Mouse (Mus musculus) gastrocnemius, postnatal 36 days (tissue): ENCODE measurements around the gene Dusp13. TPM values are rescaled to one million over a fixed set of nuclear protein-coding genes. Genes with fewer than 3 reads are reported as not detected.

Experiments used
- DNase-seq, 2 experiments: peaks; one replicate each; pipeline ENCODE4 v3.0.0; 2022
- intact Hi-C: fragments of 180-260 bp; cut with DNase I; formaldehyde crosslinking; loops from one replicate; pipeline ENCODE4 v1.15.1; 2025
- long read RNA-seq, 2 experiments: library from polyadenylated mRNA; stranded (forward); transcript quantifications; one replicate each; pipeline ENCODE4 v2.0.0; 2021
- total RNA-seq, 2 experiments: library from RNA; stranded (reverse); gene quantifications; 2 replicates each; pipeline ENCODE4 v1.2.3; 2021

Dusp13 gene
- 100 to 1,000 TPM; 163 to 164 TPM for total RNA-seq
- long read RNA-seq, experiment 1, transcript Dusp13-201 (8 exons, 1,745 nt) = major isoform, 73 of 211 reads
- long read RNA-seq, experiment 1, partial matches to known transcripts = 17 of 211 reads
- long read RNA-seq, experiment 1, other reads (novel, unspliced or antisense) = 116 of 211 reads
- long read RNA-seq, experiment 2, transcript Dusp13-201 (8 exons, 1,745 nt) = major isoform, 101 of 266 reads
- long read RNA-seq, experiment 2, transcript Dusp13-204 (3 exons, 976 nt) = minor isoform, 5 of 266 reads
- long read RNA-seq, experiment 2, partial matches to known transcripts = 79 of 266 reads
- long read RNA-seq, experiment 2, other reads (novel, unspliced or antisense) = 79 of 266 reads

DNA sequence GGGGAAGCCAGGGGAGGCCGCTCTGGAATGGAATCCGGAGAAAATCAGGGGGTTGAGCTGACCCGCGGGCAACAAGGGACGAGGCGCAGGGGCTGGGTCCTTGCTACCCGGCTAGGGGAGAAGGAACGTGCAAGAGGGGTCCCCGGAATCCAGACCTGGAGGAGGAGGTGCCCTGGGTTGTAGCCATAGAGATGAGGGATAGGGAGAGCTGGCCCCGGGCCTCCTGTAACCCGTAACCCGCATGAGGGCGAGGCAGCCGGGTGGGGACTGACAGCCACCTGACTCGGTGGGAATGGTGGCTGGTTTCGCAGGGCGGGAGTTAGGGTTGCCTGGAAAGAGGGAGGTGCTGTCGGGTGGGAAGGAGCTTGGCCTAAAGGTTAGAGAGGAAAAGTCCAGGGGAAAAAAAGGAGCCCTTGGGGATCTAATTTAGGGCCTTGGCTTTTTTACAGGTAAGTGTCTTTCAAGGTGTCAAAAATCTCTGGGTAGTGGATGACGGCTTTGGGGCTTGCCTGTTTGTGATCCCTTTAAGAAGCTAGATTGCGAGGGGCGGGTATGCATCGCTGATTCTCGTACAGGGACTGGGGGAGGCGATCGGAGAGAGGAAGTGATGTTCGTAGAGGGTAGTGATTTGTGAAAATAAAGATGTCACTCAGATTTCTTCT is at the start of gene Dusp13:
Dusp13 (minus strand) TSS at position 301 of the 662 bp plus-strand sequence.
- intact Hi-C loops = no loop called here
- peak; percentile 59 to 61 for DNase-seq

GRCm38 (mm10) chr14:21800641-21801040 is 49.7 kb upstream of the Dusp13 start:
- DNase-seq = no peak
- intact Hi-C loops = no loop called here

DNA sequence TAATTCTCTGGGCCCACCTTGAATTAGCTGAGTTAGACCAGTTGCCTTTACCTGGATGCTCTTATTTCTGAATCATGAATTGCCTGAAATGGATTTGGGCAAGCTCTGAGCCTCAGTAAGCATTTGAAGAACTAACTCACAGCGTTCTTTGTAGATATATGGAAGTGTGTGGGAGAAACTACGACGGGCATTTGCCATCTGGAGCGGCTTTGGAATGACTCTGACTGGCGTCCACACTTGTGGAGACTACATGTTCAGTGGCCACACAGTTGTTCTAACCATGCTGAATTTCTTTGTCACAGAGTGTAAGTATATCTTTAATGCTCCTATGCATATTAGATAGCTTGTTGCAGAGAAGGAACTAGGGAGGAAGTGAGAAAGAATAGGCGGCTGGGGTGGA is 41.3 kb upstream of the Dusp13 start:
- intact Hi-C loops = no loop called here

DNA sequence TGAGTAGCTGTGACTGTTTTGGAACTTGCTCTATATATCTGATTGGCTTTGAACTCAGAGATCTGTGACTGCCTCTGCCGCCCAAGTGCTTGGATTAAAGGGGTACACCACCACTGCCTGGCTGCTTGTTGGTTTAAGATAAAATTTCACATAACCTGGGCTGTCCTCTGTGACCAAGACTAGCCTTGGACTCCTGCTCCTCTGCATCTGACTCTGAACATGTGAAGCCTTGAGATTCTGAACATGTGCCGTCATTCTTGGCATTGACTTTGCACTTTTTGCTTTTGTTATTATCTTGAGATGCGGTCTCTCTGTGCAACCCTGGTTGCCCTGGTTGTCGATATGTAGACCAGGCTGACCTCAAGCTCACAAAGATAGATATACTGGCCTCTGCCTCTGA is 40.7 kb upstream of the Dusp13 start:
- intact Hi-C loops = no loop called here
- DNase-seq = no peak

More for the DNA sequence above, 41.3 kb upstream of the Dusp13 start:
- DNase-seq = no peak

GRCm38 (mm10) chr14:21790585-21791251 is 39.7 kb upstream of the Dusp13 start:
- intact Hi-C loops = no loop called here
- no peak for DNase-seq

- no peak for DNase-seq
- intact Hi-C loops = no loop called here
Observed at GRCm38 (mm10) chr14:21788121-21788520, 37.1 kb upstream of the Dusp13 start.

DNA sequence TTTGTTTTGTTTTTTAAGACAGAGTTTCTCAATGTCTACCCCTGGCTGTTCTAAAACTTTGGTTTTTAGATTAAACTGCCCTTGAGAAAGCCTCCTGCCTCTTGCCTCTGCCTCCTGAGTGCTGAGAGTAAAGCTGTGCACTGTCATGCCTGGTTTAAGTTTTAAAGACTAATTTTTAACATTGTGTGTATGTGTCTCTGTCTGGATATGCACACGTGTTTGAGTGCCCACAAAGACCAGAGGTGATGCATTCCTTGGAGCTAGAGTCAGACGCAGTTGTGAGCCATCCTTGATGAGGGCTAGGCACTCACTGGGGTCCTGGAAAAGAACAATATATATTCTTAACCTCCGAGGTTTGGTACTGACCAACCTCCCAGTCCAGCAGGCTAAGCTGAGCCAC is 36.4 kb upstream of the Dusp13 start:
- DNase-seq = no peak
- intact Hi-C loops = no loop called here

GRCm38 (mm10) chr14:21786500-21786899 is 35.5 kb upstream of the Dusp13 start:
- DNase-seq = no peak
- intact Hi-C loops = no loop called here

- intact Hi-C loops = no loop called here
- no peak for DNase-seq
Observed at GRCm38 (mm10) chr14:21776201-21776600, 25.2 kb upstream of the Dusp13 start.

DNA sequence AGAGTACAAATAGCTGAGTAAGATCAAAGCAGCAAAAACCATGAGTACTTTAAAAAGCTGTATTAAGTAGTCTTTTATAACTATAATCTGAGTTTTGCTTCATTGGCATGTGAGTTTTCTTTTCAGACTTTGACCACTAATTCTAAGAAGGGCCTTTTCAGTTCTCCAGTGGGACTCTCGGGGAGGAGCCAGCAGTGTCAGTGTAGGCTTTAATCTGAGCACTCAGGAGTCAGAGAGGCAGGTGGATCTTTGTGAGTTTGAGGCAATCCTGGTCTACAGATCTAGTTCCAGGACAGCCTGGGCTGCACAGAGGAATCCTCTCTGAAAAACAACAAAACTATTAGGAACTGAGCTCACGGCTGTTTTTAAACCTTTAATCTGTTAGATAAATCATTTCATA is 23.0 kb upstream of the Dusp13 start:
- no peak for DNase-seq

DNA sequence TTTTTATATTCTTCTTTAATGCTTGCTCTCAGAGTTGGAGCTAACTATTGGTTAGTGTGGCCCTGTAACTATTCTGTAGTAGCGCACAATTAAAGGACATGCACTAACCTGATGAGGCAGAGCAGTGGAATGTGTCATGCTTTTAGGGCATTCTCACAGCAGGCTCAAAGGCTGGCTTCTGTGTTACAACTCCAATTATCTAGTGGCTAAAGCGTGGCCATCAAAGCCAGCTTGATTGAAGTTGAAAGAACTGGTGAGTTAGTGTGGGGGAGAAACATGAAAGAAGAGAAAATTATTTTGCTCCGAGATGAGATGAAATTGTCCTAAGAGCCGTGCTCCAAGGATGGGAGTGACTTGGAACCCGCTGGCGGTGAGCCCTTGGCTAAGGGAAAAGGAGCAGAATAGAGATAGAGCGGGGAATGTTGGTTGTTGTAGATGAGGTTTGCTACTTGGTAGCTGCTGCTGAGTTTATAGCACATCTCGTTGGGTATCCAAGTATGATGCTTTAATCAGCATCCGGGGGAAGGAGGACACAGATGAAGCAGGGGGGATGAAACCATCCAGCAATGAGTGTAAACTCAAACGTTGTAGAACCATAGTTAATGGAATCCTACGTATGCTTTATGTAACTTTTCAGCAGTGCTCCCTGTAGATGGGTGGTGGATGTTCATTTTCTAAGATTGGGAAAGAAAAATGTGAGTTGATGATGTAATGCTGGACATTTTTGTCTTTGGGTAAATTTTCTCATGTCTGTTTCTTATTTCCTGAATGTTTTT is 21.7 kb upstream of the Dusp13 start:
- intact Hi-C loops = no loop called here
- no peak for DNase-seq

More for the DNA sequence above, 23.0 kb upstream of the Dusp13 start:
- intact Hi-C loops = no loop called here

GRCm38 (mm10) chr14:21766398-21766958 is 15.5 kb upstream of the Dusp13 start:
- no peak for DNase-seq
- intact Hi-C loops = no loop called here

GRCm38 (mm10) chr14:21765754-21766397 is 14.9 kb upstream of the Dusp13 start:
- intact Hi-C loops = no loop called here
- no peak for DNase-seq

DNA sequence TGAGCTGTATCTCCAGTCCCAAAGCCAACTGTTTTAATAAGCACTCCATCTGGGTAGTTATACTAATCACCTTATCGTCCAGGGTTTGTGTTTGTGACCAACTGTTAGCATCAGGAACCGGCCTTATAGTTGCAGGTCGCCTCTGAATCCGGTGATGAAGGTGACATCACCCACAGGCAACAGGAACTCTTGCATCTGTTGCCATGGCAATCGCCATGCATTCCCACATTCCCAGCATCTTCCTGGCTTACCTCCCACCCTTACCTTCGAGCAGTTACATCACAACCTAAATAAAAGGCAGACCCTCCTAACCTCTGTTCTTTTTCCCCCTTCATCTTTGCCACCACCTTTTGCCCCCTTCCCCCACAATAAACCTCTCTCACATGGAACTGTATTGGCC is 13.7 kb upstream of the Dusp13 start:
- intact Hi-C loops = no loop called here
- DNase-seq = no peak

- intact Hi-C loops = no loop called here
- DNase-seq = no peak
Observed at GRCm38 (mm10) chr14:21763736-21764135, 12.8 kb upstream of the Dusp13 start.

DNA sequence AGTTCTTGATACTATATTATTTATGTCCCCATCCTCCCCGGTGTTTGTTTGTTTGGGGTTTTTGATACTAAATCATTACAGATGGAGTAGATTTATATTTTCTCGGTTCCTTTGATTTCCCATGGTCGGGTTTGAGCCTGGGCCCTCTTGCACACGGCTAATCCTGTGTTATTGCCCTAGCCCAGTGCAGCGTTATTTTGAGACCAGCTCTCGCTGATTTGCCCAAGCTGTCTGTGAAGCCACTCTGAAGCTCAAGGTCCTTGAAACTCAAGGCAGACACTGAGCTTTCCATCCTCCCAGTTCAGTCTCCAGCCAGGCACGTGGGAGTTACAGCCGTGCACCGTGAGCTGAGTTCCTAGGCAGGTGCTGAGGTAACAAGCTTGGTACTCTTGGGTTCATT is 10.6 kb upstream of the Dusp13 start:
- intact Hi-C loops = no loop called here
- no peak for DNase-seq

DNA sequence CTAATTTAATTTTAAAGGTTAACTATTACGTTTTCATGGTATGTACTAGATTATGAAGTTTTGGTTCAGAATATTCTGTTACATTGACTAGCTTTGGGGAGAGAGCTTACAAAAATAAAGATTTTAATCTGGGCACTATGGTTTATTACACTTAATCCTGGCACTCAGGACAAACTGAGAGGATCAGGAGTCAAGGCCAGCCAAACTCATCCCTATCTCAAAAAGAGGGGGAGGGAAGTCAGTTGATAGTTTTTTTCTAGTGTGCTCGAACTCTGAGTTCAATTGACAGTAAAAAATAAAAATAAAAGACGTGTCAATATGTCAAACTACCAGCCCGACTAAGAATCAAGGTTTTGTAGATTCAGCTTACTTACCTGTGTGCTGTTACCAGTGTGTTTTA is 2.4 kb upstream of the Dusp13 start:
- intact Hi-C loops = no loop called here
- DNase-seq = no peak

- intact Hi-C loops = no loop called here
- no peak for DNase-seq
Observed at GRCm38 (mm10) chr14:21752411-21752810, 1.4 kb upstream of the Dusp13 start.

DNA sequence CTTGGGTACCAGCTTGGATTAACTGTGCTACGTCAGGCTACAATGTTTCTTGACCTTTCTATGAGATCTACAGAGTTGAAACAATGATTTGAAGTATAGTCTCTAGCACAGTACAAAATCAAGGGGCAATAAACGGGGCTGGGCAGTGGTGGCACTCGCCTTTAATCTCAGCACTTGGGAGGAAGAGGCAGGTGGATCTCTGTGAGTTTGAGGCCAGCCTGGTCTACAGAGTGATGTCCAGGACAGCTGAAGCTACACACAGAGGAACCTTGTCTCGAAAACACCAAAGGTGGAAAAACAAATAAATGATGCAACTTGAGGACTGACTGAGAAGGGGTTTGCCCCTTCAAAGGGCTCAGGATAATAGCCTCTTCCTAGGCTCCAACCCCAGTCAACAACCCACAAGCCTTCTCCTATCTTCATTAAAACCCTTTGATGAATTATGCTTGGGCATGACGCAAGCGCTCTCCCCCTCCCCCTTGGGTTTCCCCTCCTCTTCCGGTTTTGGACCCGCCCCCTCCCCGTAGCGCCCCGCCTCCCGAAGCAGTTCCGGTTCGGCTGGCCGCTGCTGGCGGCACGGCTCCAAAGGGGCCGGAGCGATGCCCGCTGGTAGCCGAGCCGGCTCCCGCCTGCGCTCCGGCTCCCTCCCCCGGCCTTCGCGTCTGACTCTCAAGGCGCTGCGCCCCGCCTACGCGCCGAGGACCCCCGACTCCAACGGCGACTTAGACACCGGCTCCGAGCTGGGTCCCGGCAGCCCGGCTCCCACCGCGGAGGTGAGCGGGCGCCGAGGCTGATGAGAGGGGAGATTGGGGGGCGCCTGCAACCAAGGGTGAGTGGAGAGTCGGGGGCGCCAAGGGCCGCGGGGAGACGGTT is 737 bp downstream of the Dusp13 start, which contains the start of gene Samd8:
Samd8 (plus strand) TSS at position 524 of the 873 bp plus-strand sequence.
- intact Hi-C loops = no loop called here
- peak; percentile 76 to 77 for DNase-seq
